Mouse (Mus musculus) c-Kit-positive CD71-positive TER-119-negative erythroid progenitor cells, embryonic 14.5 days (primary cell): Measurements from ENCODE around the gene C1qc.

ENCODE experiments used
- DNase-seq: peaks from one replicate; pipeline ENCODE4 v3.0.0-alpha.2; 2013; ENCODE audit warnings: low read depth

The C1qc gene

GRCm38 (mm10) chr4:136892811-136893210, at the start of gene C1qc:
TSS of gene C1qc (minus strand) at chr4:136893065.
- no peak for DNase-seq

- DNase-seq = no peak
Observed at GRCm38 (mm10) chr4:136937935-136938334, 45.1 kb upstream of the C1qc start.

GRCm38 (mm10) chr4:136937344-136937743, 44.5 kb upstream of the C1qc start:
- DNase-seq = no peak

GRCm38 (mm10) chr4:136934746-136935613, 42.1 kb upstream of the C1qc start:
- peak; percentile 16 for DNase-seq

- peak; percentile 92 for DNase-seq
Observed at GRCm38 (mm10) chr4:136930474-136930873, 37.6 kb upstream of the C1qc start.

- peak; percentile 63 for DNase-seq
Observed at GRCm38 (mm10) chr4:136928928-136929327, 36.1 kb upstream of the C1qc start.

- DNase-seq = no peak
Observed at GRCm38 (mm10) chr4:136925804-136926203, 32.9 kb upstream of the C1qc start.

GRCm38 (mm10) chr4:136924529-136924928, 31.7 kb upstream of the C1qc start:
- DNase-seq = peak; percentile 52

- no peak for DNase-seq
Observed at GRCm38 (mm10) chr4:136919526-136919925, 26.7 kb upstream of the C1qc start.

GRCm38 (mm10) chr4:136918834-136919233, 26.0 kb upstream of the C1qc start:
- DNase-seq = no peak

- no peak for DNase-seq
Observed at GRCm38 (mm10) chr4:136917165-136917524, 24.3 kb upstream of the C1qc start.

- DNase-seq = no peak
Observed at GRCm38 (mm10) chr4:136916359-136917164, 23.7 kb upstream of the C1qc start.

GRCm38 (mm10) chr4:136912841-136913240, 20.0 kb upstream of the C1qc start:
- no peak for DNase-seq

- no peak for DNase-seq
Observed at GRCm38 (mm10) chr4:136911804-136912203, 18.9 kb upstream of the C1qc start.

GRCm38 (mm10) chr4:136911211-136911646, 18.4 kb upstream of the C1qc start:
- DNase-seq = no peak

- DNase-seq = no peak
Observed at GRCm38 (mm10) chr4:136907809-136908208, 14.9 kb upstream of the C1qc start.

- DNase-seq = peak; percentile 56
Observed at GRCm38 (mm10) chr4:136907033-136907432, 14.2 kb upstream of the C1qc start.

GRCm38 (mm10) chr4:136904767-136905539, 12.1 kb upstream of the C1qc start:
- no peak for DNase-seq

GRCm38 (mm10) chr4:136899154-136899553, 6.3 kb upstream of the C1qc start:
- DNase-seq = no peak

GRCm38 (mm10) chr4:136898637-136899036, 5.8 kb upstream of the C1qc start, which contains the start of gene C1qa:
TSS of gene C1qa (minus strand) at chr4:136898803.
- DNase-seq = no peak

GRCm38 (mm10) chr4:136898084-136898598, 5.3 kb upstream of the C1qc start:
- DNase-seq = no peak

GRCm38 (mm10) chr4:136896461-136896860, 3.6 kb upstream of the C1qc start:
- DNase-seq = no peak
